ENCODE assay signal across 9 mouse cellular contexts in the genomic region with DNA sequence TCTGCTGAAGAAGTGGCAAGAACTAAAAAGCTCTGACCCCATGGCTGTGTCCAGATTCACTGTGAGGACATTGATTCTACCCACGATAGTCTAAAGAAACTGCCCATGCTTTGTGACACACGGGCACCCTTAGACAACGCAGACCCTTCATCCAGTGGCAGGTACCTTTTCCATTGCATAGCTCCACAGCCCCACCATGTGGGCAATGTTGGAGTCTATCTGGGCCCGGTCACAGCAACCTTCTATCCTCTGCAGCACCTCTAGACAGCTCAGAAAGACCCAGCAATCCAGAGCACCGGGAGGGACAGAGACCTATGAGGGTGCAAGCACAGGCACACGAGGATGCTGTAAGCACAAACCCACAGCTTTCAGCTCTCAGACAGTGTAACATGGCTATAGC. TPM values are rescaled to one million over a fixed set of nuclear protein-coding genes. Genes with fewer than 3 reads are reported as not detected.
DNase-seq lines count a peak whose midpoint lies in the region; ATAC-seq and TF ChIP-seq lines count a peak whose summit lies in the region.
"Had no signal": no experiment of that assay in that cellular context is flagged by ENCODE, and none has a peak within 500 bp of the region (broad histone marks: within the 10 kb centered on the region; RNA-seq: fewer than 3 reads in every experiment).

No protein-coding gene starts in this region.

- peak; percentile 51 for TF ChIP-seq CTCF in lung, embryonic 14.5 days (IDR thresholded peaks at IDR 0.05; ENCODE audit: low read depth)

- 64% methylated on average over 6 of the region's 6 CpGs for WGBS in lung, embryonic 14.5 days
- 68% methylated on average over 6 of the region's 6 CpGs for WGBS in intestine, embryonic 16.5 days

- no peak for DNase-seq in frontal cortex, postnatal 36 days (ENCODE audit: low spot score in 2 of 2)
- peak; percentile 17 for DNase-seq in lung, embryonic 14.5 days
- DNase-seq in lung, adult 18-20 months = no peak
- DNase-seq in retina, postnatal 7 days (ENCODE audit: low read depth, low spot score) = peak; percentile 2
- no peak for DNase-seq in yolk sac, embryonic 10.5 days (ENCODE audit: low spot score)

- H3K27me3 ChIP-seq in lung, embryonic 14.5 days (ENCODE audit: insufficient read depth, low read length) = no peaks in the 10 kb centered on the region
- no peaks in the 10 kb centered on the region for H3K27me3 ChIP-seq in intestine, embryonic 16.5 days (replicated peaks; ENCODE audit: control insufficient read depth, insufficient read depth, low read length)
- H3K27me3 ChIP-seq: neural tube, embryonic 13.5 days had no signal

- H3K4me3 ChIP-seq in lung, embryonic 14.5 days (ENCODE audit: low read depth, low read length) = no peak overlapping the region
- H3K4me3 ChIP-seq in intestine, embryonic 16.5 days (ENCODE audit: low read length) = no peak overlapping the region
- H3K4me3 ChIP-seq: neural tube, embryonic 13.5 days had no signal

- no peaks in the 10 kb centered on the region for H3K9me3 ChIP-seq in lung, embryonic 14.5 days (ENCODE audit: low read depth, low read length)
- no peaks in the 10 kb centered on the region for H3K9me3 ChIP-seq in intestine, embryonic 16.5 days (ENCODE audit: control insufficient read depth, low read length)
- H3K9me3 ChIP-seq: neural tube, embryonic 13.5 days had no signal

- no peak overlapping the region for H3K27ac ChIP-seq in lung, embryonic 14.5 days (ENCODE audit: low read depth)
- no peak overlapping the region for H3K27ac ChIP-seq in intestine, embryonic 16.5 days (ENCODE audit: low read length)
- H3K27ac ChIP-seq: neural tube, embryonic 13.5 days had no signal

- no peak overlapping the region for H3K9ac ChIP-seq in lung, embryonic 14.5 days
- no peak overlapping the region for H3K9ac ChIP-seq in intestine, embryonic 16.5 days (ENCODE audit: low read depth, low read length)
- H3K9ac ChIP-seq: neural tube, embryonic 13.5 days had no signal

- no peaks in the 10 kb centered on the region for H3K4me1 ChIP-seq in lung, embryonic 14.5 days (ENCODE audit: insufficient read depth)
- H3K4me1 ChIP-seq in intestine, embryonic 16.5 days (ENCODE audit: control insufficient read depth, insufficient read depth, low read length) = no peaks in the 10 kb centered on the region
- H3K4me1 ChIP-seq: neural tube, embryonic 13.5 days had no signal

- H3K4me2 ChIP-seq in lung, embryonic 14.5 days = no peak overlapping the region
- H3K4me2 ChIP-seq in intestine, embryonic 16.5 days (ENCODE audit: low read depth, low read length) = no peak overlapping the region
- H3K4me2 ChIP-seq: neural tube, embryonic 13.5 days had no signal

- peak; percentile 55; the same call in 1 of the 2 replicates for ATAC-seq in frontal cortex, adult (ENCODE audit: low TSS enrichment)
- ATAC-seq in lung, embryonic 14.5 days (ENCODE audit: insufficient read depth) = no peak
- peak; percentile 46 for ATAC-seq in activated CD4-positive, CD25-positive, alpha-beta regulatory T cell, adult 4 months
- ATAC-seq in intestine, embryonic 16.5 days = no peak

- H3K36me3 ChIP-seq in lung, embryonic 14.5 days (ENCODE audit: insufficient read depth) = peaks cover 84% of the 10 kb centered on the region
- peaks cover 12% of the 10 kb centered on the region for H3K36me3 ChIP-seq in intestine, embryonic 16.5 days (ENCODE audit: control insufficient read depth, insufficient read depth, low read length)

RNA-seq across cellular contexts. Expression of a gene that starts 26.4 kb away (rescaled TPM):
- polyA plus RNA-seq in lung, embryonic 14.5 days (2014; fragmentation: Nextera tagmentation; extraction: Ambion mirVana) = 20.8 and 21.8 TPM in 2 replicates
- polyA plus RNA-seq in activated CD4-positive, CD25-positive, alpha-beta regulatory T cell, adult 4 months (2017; shearing (Covaris generic)) = 10 to 100 TPM; 10.6 to 10.7 TPM
- polyA plus RNA-seq in intestine, embryonic 16.5 days (2015; fragmentation: Nextera tagmentation; extraction: Ambion mirVana) = 15.5 TPM in 2 replicates

RNA-seq across cellular contexts. Expression of a gene that starts 33.1 kb away (rescaled TPM):
- 15.7 and 18.0 TPM in 2 replicates for polyA plus RNA-seq in lung, embryonic 14.5 days (2014; fragmentation: Nextera tagmentation; extraction: Ambion mirVana)
- 10 to 100 TPM in 1 of 2 experiments, 1 to 10 TPM in 1; 5.1 to 11.0 TPM for polyA plus RNA-seq in activated CD4-positive, CD25-positive, alpha-beta regulatory T cell, adult 4 months (2017; shearing (Covaris generic))
- 3.3 and 4.9 TPM in 2 replicates for polyA plus RNA-seq in intestine, embryonic 16.5 days (2015; fragmentation: Nextera tagmentation; extraction: Ambion mirVana)

RNA-seq across cellular contexts. Expression of a gene that starts 41.7 kb away (rescaled TPM):
- polyA plus RNA-seq in lung, embryonic 14.5 days (2014; fragmentation: Nextera tagmentation; extraction: Ambion mirVana) = 16.7 and 19.7 TPM in 2 replicates
- polyA plus RNA-seq in activated CD4-positive, CD25-positive, alpha-beta regulatory T cell, adult 4 months (2017; shearing (Covaris generic)) = 10 to 100 TPM; 18.9 to 63.4 TPM
- polyA plus RNA-seq in intestine, embryonic 16.5 days (2015; fragmentation: Nextera tagmentation; extraction: Ambion mirVana) = 43.8 and 45.7 TPM in 2 replicates

Comparison
In these comparisons a context has a peak if more than half of its experiments do, and no peak if none do; other contexts are left out.
1. DNase-seq: peak in lung, embryonic 14.5 days (single experiment) and retina, postnatal 7 days (single experiment); none in frontal cortex, postnatal 36 days (0 of 2), lung, adult 18-20 months (0 of 2) and yolk sac, embryonic 10.5 days (single experiment).
2. ATAC-seq: peak in frontal cortex, adult (single experiment) and activated CD4-positive, CD25-positive, alpha-beta regulatory T cell, adult 4 months (single experiment); none in lung, embryonic 14.5 days (single experiment) and intestine, embryonic 16.5 days (single experiment).